Mouse (Mus musculus) gastrocnemius, adult 18-20 months (tissue): ENCODE results near the gene Fut1. TPM values are rescaled to one million over a fixed set of nuclear protein-coding genes. Genes with fewer than 3 reads are reported as not detected.

ENCODE experiments used
- DNase-seq: peaks from one replicate; pipeline ENCODE4 v3.0.0; 2021; ENCODE audit warnings: low spot score
- total RNA-seq, 2 experiments: library from RNA; stranded (reverse); gene quantifications; 2 replicates each; pipeline ENCODE4 v1.2.3; 2021

Fut1 gene
- total RNA-seq, 2 experiments from 2014 or later, result not detected

GRCm38 (mm10) chr7:45667761-45668160 is 50.7 kb downstream of the Fut1 start:
- no peak for DNase-seq

GRCm38 (mm10) chr7:45668921-45669320 is 51.8 kb downstream of the Fut1 start:
- DNase-seq, result no peak

Other genes with a start within 250 kb of the Fut1 start
- gene Lin7b, start 246.7 kb upstream of the Fut1 start, total RNA-seq, result not detected
- gene Snrnp70, start 221.5 kb upstream of the Fut1 start, total RNA-seq, result 10 to 100 TPM; 60.3 to 65.4 TPM
- 10 to 100 TPM; 83.7 to 93.5 TPM for gene Kcna7, start 211.6 kb upstream of the Fut1 start, total RNA-seq
- gene Ntf5, start 203.6 kb upstream of the Fut1 start, total RNA-seq, result 1 to 10 TPM; 4.3 to 4.7 TPM
- under 1 TPM; 0.47 to 0.59 TPM for gene Lhb, start 196.5 kb upstream of the Fut1 start, total RNA-seq
- 100 to 1,000 TPM; 321 to 326 TPM for gene Gys1, start 182.4 kb upstream of the Fut1 start, total RNA-seq
- gene Ruvbl2, start 179.2 kb upstream of the Fut1 start, total RNA-seq, result 10 to 100 TPM; 26.6 to 27.9 TPM
- gene Ftl1, start 157.4 kb upstream of the Fut1 start, total RNA-seq, result 100 to 1,000 TPM; 109 to 151 TPM
- 10 to 100 TPM; 14.2 to 16.6 TPM for gene Bax, start 150.4 kb upstream of the Fut1 start, total RNA-seq
- not detected for gene Tulp2, start 135.4 kb upstream of the Fut1 start, total RNA-seq
- 1 to 10 TPM; 8.1 to 9.6 TPM for gene Gm45808, start 130.5 kb upstream of the Fut1 start, total RNA-seq
- 10 to 100 TPM; 22.6 to 22.9 TPM for gene Dhdh, start 128.5 kb upstream of the Fut1 start, total RNA-seq
- gene Nucb1, start 106.9 kb upstream of the Fut1 start, total RNA-seq, result 10 to 100 TPM; 63.3 to 68.6 TPM
- 10 to 100 TPM; 28.6 to 63.5 TPM for gene Ppp1r15a, start 91.0 kb upstream of the Fut1 start, total RNA-seq
- gene Plekha4, start 91.0 kb upstream of the Fut1 start, total RNA-seq, result 1 to 10 TPM; 5.2 to 5.3 TPM
- 1 to 10 TPM in 1 of 2 experiments, under 1 TPM in 1; 0.91 to 1.9 TPM for gene Hsd17b14, start 62.4 kb upstream of the Fut1 start, total RNA-seq
- gene Bcat2, start 47.1 kb upstream of the Fut1 start, total RNA-seq, result 10 to 100 TPM; 95.0 to 98.1 TPM
- gene Fgf21, start 1.8 kb upstream of the Fut1 start, total RNA-seq, result not detected
- not detected for gene Izumo1, start 4.5 kb downstream of the Fut1 start, total RNA-seq
- 1 to 10 TPM; 5.5 to 8.5 TPM for gene Rasip1, start 10.2 kb downstream of the Fut1 start, total RNA-seq
- gene Mamstr, start 22.7 kb downstream of the Fut1 start, total RNA-seq, result 10 to 100 TPM; 17.6 to 18.7 TPM
- under 1 TPM in 1 of 2 experiments, not detected in 1; 0.11 TPM for gene Fut2, start 49.1 kb downstream of the Fut1 start, total RNA-seq
- under 1 TPM; 0.14 to 0.26 TPM for gene Ntn5, start 66.7 kb downstream of the Fut1 start, total RNA-seq
- under 1 TPM; 0.09 TPM for gene Sec1, start 77.1 kb downstream of the Fut1 start, total RNA-seq
- 10 to 100 TPM; 11.1 to 17.3 TPM for gene Car11, start 82.6 kb downstream of the Fut1 start, total RNA-seq
- 10 to 100 TPM; 19.4 to 22.9 TPM for gene Dbp, start 87.8 kb downstream of the Fut1 start, total RNA-seq
- gene Rpl18, start 98.2 kb downstream of the Fut1 start, total RNA-seq, result 100 to 1,000 TPM; 442 to 461 TPM
- 10 to 100 TPM; 15.2 to 15.6 TPM for gene Sphk2, start 100.7 kb downstream of the Fut1 start, total RNA-seq
- under 1 TPM in 1 of 2 experiments, not detected in 1; 0.18 TPM for gene Fam83e, start 103.9 kb downstream of the Fut1 start, total RNA-seq
- gene Spaca4, start 108.5 kb downstream of the Fut1 start, total RNA-seq, result not detected
- not detected for gene Lmtk3, start 166.4 kb downstream of the Fut1 start, total RNA-seq
- gene Sult2b1, start 167.4 kb downstream of the Fut1 start, total RNA-seq, result not detected
- gene Cyth2, start 197.3 kb downstream of the Fut1 start, total RNA-seq, result 10 to 100 TPM; 25.3 to 34.6 TPM
- gene Kcnj14, start 207.5 kb downstream of the Fut1 start, total RNA-seq, result under 1 TPM in 1 of 2 experiments, not detected in 1; 0.28 TPM
- gene Grwd1, start 213.7 kb downstream of the Fut1 start, total RNA-seq, result 10 to 100 TPM; 13.4 to 14.3 TPM